Mouse (Mus musculus) lung, postnatal 0 days (tissue): ENCODE results near the gene Arl2. TPM values are rescaled to one million over a fixed set of nuclear protein-coding genes. Genes with fewer than 3 reads are reported as not detected.
"Not testable (repeated sequence)": the region's sequence is repeated elsewhere in the genome, so short reads cannot be mapped to it uniquely, and the experiment has no call there.

Experiments used
- ATAC-seq: fragments of 200-750 bp; cut with Nextera tagmentation; 2 replicates; pipeline ENCODE4 v1.8.0; 2017; ENCODE audit warnings: moderate library complexity
- DNase-seq: peaks from one replicate; pipeline ENCODE4 v3.0.0-alpha.2; 2016; ENCODE audit warnings: low spot score
- H3K27ac ChIP-seq: fragments of 300-500 bp; sonication (generic); 2 replicates; pipeline ENCODE4 v1.5.1; 2014; ENCODE audit warnings: antibody characterized with exemption, mild to moderate bottlenecking, low read length, mixed read lengths
- H3K27me3 ChIP-seq: fragments of 300-500 bp; sonication (generic); replicated peaks from 2 replicates; pipeline ENCODE4 v1.6.1; 2014; ENCODE audit warnings: low read length, mixed read lengths; ENCODE audit not compliant: insufficient read depth
- H3K36me3 ChIP-seq: fragments of 300-500 bp; sonication (generic); 2 replicates; pipeline ENCODE4 v1.6.1; 2014; ENCODE audit warnings: low read length, mixed read lengths; ENCODE audit not compliant: insufficient read depth
- H3K4me1 ChIP-seq: fragments of 300-500 bp; sonication (generic); 2 replicates; pipeline ENCODE4 v1.6.1; 2014; ENCODE audit warnings: antibody characterized with exemption, low read depth, low read length, mixed read lengths; ENCODE audit not compliant: insufficient read depth
- H3K4me2 ChIP-seq: fragments of 300-500 bp; sonication (generic); replicated peaks from 2 replicates; pipeline ENCODE4 v1.6.1; 2014; ENCODE audit warnings: low read depth, mild to moderate bottlenecking, low read length, moderate library complexity, mixed read lengths
- H3K4me3 ChIP-seq: fragments of 300-500 bp; sonication (generic); 2 replicates; pipeline ENCODE4 v1.5.1; 2014; ENCODE audit warnings: low read depth, low read length
- H3K9ac ChIP-seq: fragments of 300-500 bp; sonication (generic); replicated peaks from 2 replicates; pipeline ENCODE4 v1.6.1; 2014; ENCODE audit warnings: low read depth, mild to moderate bottlenecking
- H3K9me3 ChIP-seq: fragments of 300-500 bp; sonication (generic); 2 replicates; pipeline ENCODE4 v1.6.1; 2016; ENCODE audit warnings: low read length, mixed read lengths
- CTCF ChIP-seq: IDR thresholded peaks from 2 replicates; pipeline ENCODE4 v1.5.1; 2016; ENCODE audit warnings: antibody characterized with exemption, mild to moderate bottlenecking
- EP300 ChIP-seq: IDR thresholded peaks from 2 replicates; pipeline ENCODE4 v1.6.1; 2016; ENCODE audit warnings: antibody characterized with exemption, mild to moderate bottlenecking, control low read depth
- WGBS: fragments of 180-500 bp; shearing (Covaris S2); extraction: QIAGEN DNeasy Blood & Tissue Kit; methylation state at CpG from one replicate; pipeline ENCODE4 v1.1.7; 2014; 5-methylcytosine and 5-hydroxymethylcytosine counted together
- polyA plus RNA-seq: library from polyadenylated mRNA; unstranded; fragments of >200 nt; fragmentation: Nextera tagmentation; extraction: Ambion mirVana; gene quantifications from 2 replicates; pipeline ENCODE4 v1.2.1, GENCODE M21; 2015

Gene Arl2
- polyA plus RNA-seq, 1 experiment from 2014 or later = 64.6 TPM

GRCm38 (mm10) chr19:6140678-6141393 lies 512 bp downstream of the Arl2 start, which contains the start of gene Batf2:
Gene Batf2, plus strand, starts transcription at chr19:6140983.
- WGBS = under 1% methylated on average over 68 of the region's 68 CpGs
- H3K4me3 ChIP-seq = peak within 1 kb of the TSS; percentile 64
- DNase-seq (peak; percentile 98), ATAC-seq (peak; percentile 95)
- no peaks in the 10 kb centered on the region; the same call in 1 of the 2 replicates for H3K4me1 ChIP-seq
- peak within 1 kb of the TSS; percentile 92 for H3K27ac ChIP-seq
- peak within 1 kb of the TSS; percentile 77 for H3K4me2 ChIP-seq
- H3K36me3 ChIP-seq = no peaks in the 10 kb centered on the region
- peak within 1 kb of the TSS; percentile 46 for H3K9ac ChIP-seq
- no peaks in the 10 kb centered on the region for H3K9me3 ChIP-seq
- no peaks in the 10 kb centered on the region for H3K27me3 ChIP-seq
- TF ChIP-seq CTCF (peak; percentile 84), EP300 (no peak)

DNA sequence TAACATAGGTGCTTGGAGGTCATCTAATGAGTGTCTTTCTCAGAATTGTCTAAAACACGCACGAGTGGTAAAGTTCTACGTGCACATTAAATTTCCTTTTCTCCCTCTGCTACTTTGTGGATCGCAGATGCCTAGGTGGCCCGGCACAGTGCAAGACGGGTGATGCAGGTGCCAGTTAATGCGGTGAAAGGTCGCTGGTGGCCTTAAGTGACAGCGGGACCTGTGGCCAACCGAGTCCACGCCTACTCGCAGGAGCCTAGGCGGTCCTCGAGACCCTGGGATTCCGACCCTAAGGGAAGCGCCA lies 1.0 kb downstream of the Arl2 start:
- DNase-seq (no peak), ATAC-seq (no peak)
- no peak for TF ChIP-seq CTCF
- TF ChIP-seq EP300 = no peak
- Histone ChIP-seq H3K27me3 (no peaks in the 10 kb centered on the region), H3K4me1 (no peaks in the 10 kb centered on the region; the same call in 1 of the 2 replicates), H3K9ac (peak overlapping the region; percentile 46), H3K36me3 (no peaks in the 10 kb centered on the region), H3K4me2 (peak overlapping the region; percentile 77), H3K27ac (peak overlapping the region; percentile 92), H3K9me3 (no peaks in the 10 kb centered on the region), H3K4me3 (peak overlapping the region; percentile 64)
- 5% methylated on average over 16 of the region's 16 CpGs for WGBS

DNA sequence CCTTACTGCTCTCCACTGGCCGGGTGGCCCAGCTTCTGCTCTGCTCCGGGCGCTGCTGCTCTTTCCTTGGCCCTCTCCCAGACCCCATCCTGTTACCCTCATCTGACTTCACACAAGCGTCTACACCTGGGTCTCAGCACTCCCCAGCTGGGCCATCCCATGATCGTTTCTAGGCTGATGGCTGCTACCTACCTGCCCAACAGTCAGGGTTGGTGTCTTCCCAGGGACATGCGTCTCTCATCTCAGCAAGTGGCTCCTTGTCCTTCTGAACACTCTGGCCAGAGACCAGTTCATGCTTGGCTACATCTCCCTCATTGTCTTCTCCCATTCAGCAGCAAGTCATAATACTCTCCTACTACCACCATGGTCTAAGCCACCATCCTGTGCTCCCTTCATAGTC lies 1.6 kb downstream of the Arl2 start:
- DNase-seq = no peak
- 0 out of 2 replicates have a peak overlapping the region, but pooled peaks have one; percentile 46 for H3K9ac ChIP-seq
- ATAC-seq = no peak
- no peak overlapping the region for H3K27ac ChIP-seq
- no peak overlapping the region for H3K4me3 ChIP-seq
- peak overlapping the region; percentile 77; the same call in 1 of the 2 replicates for H3K4me2 ChIP-seq
- H3K27me3 ChIP-seq = no peaks in the 10 kb centered on the region
- H3K9me3 ChIP-seq = no peaks in the 10 kb centered on the region
- H3K36me3 ChIP-seq = no peaks in the 10 kb centered on the region
- WGBS = 92% methylated on average over 6 of the region's 6 CpGs
- H3K4me1 ChIP-seq = no peaks in the 10 kb centered on the region; the same call in 1 of the 2 replicates
- TF ChIP-seq EP300 = no peak
- no peak for TF ChIP-seq CTCF

- TF ChIP-seq EP300 (no peak), CTCF (no peak)
- no peak for ATAC-seq
- no peaks in the 10 kb centered on the region for H3K36me3 ChIP-seq
- no peak overlapping the region for H3K9ac ChIP-seq
- no peaks in the 10 kb centered on the region for H3K27me3 ChIP-seq
- H3K27ac ChIP-seq = no peak overlapping the region
- no peaks in the 10 kb centered on the region for H3K9me3 ChIP-seq
- no peak overlapping the region for H3K4me3 ChIP-seq
- 74% methylated on average over 3 of the region's 3 CpGs for WGBS
- no peaks in the 10 kb centered on the region; the same call in 1 of the 2 replicates for H3K4me1 ChIP-seq
- DNase-seq = no peak
- no peak overlapping the region for H3K4me2 ChIP-seq
Measured at GRCm38 (mm10) chr19:6136397-6136796, 5.0 kb downstream of the Arl2 start.

DNA sequence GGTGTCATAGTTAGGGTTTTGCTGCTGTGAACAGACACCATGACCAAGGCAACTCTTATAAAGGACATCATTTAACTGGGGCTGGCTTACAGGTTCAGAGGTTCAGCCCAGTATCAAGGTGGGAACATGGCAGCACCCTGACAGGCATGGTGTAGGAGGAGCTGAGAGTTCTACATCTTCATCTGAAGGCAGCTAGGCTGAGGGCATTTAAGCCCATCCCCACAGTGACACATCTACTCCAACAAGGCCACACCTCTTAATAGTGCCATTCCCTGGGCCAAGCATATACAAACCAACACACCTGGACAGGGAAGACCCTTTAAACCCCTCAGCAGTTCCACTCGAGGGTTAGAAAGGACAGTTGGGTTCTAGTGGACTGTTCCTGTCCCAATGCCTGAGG lies 8.2 kb downstream of the Arl2 start:
- H3K4me2 ChIP-seq, H3K4me3 ChIP-seq, H3K27ac ChIP-seq, H3K9me3 ChIP-seq, H3K36me3 ChIP-seq, H3K9ac ChIP-seq, H3K27me3 ChIP-seq, DNase-seq, H3K4me1 ChIP-seq, ATAC-seq: not testable (repeated sequence)
- WGBS = 29% methylated on average over 1 of the region's 1 CpGs

GRCm38 (mm10) chr19:6132171-6132827 lies 9.0 kb downstream of the Arl2 start:
- Histone ChIP-seq H3K4me2 (no peak overlapping the region), H3K27ac (peak overlapping the region; percentile 26; the same call in 1 of the 2 replicates), H3K4me1 (no peaks in the 10 kb centered on the region), H3K27me3 (no peaks in the 10 kb centered on the region), H3K9me3 (no peaks in the 10 kb centered on the region), H3K9ac (no peak overlapping the region), H3K4me3 (no peak overlapping the region), H3K36me3 (no peaks in the 10 kb centered on the region)
- no peak for DNase-seq
- WGBS = 79% methylated on average over 7 of the region's 7 CpGs
- ATAC-seq = no peak
- TF ChIP-seq CTCF (no peak), EP300 (no peak)
